Mouse (Mus musculus) C2C12 (cell line): ENCODE data around the gene Sbk1.

Source experiments
- CTCF ChIP-seq: IDR thresholded peaks from one replicate; pipeline ENCODE4 v1.5.1; 2011; ENCODE audit not compliant: control insufficient read depth, insufficient read depth, insufficient read length
- USF1 ChIP-seq: IDR thresholded peaks from one replicate; pipeline ENCODE4 v1.6.1; 2011; ENCODE audit warnings: low read depth, mild to moderate bottlenecking, control low read depth, moderate library complexity

- TF ChIP-seq CTCF: no peak
- TF ChIP-seq USF1: no peak
Measured at GRCm38 (mm10) chr7:126261823-126262222, 10.6 kb upstream of the Sbk1 start.
